Mouse (Mus musculus) natural killer cell, adult 2 months (primary cell): ENCODE results near the gene Atp2b2.

ENCODE experiments used
- DNase-seq, 2 experiments: peaks; one replicate each; pipeline ENCODE4 v3.0.0; 2022; ENCODE audit warnings: low spot score in 2 of 2

The Atp2b2 gene

DNA sequence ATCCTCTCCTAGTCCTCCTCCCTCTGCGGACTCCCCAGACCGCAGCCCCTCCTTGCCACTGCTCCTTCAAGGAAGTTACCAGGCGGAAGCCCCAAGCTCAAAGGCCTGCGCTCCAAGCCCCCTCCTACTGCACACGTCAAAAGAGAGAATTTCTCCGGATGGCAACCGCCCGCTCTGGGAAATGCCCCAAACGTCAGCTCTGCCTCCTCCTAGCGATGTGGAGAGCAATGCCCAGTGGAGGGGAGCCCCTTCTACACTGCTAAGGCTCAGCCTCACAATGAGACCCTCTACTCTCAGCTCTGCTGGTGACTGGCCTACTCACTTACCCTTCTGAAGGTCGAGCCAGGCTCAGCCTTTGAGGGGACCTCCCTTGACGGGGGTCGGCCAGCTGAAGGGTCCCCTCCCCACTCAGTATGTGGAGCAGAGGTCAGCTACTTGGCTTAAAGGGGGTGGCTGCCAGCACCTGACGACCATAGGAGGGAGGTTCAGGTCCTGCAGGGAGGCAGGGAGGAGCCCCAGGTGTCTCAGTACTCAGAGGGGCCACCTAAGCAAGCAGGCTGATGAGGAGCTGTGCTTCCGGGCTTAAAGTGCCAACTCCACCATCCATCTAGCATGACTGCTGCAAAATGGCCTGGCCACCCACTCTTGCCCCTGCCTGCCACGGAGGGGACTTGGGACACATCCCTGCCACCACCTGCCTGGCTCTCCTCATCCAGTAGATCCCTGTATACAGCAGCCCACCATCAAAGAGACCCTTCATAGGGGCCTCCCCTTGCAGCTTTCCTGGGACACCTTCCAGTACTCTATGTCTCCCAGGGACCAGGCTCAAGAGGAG lies 152.2 kb downstream of the Atp2b2 start:
- no peak for DNase-seq

DNA sequence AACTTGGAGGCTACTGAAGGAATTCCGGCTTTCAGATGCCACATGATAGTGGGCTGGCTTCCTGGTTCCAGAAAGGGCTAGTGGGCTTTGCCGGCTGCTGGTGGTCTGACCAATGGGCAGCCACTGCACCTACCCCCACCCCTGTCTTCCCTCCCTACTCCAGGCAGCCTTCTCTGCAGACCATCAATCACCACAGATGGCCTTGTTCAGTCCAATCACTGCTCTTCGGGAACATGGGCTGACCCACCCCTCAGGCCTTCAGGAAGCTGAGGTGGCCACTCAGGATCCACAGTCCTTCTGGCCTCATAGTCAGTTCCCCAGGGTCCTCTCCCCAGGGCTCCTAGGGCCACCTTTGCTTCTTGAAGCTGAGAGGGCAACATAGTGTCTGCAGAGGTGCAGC lies 153.2 kb downstream of the Atp2b2 start:
- DNase-seq: no peak

DNA sequence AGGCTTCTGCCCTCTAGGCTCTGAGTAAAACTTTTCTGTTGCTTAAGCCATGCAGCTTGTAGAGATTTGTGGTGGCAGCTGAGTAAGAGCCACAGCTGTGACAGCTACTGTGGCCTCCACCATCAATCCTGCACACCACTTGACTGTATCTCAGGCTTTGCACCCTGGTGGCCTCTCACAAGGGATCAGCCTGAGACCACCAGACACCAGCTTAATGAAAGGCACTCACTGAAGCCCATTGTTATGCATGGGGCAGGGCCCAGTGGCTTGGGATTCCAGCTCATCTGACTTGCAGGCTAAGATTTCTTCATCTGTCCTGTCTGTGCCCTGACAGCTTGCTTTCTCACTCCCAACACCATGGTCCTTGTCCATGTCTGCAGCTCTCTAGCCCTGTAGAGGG lies 155.5 kb downstream of the Atp2b2 start:
- no peak for DNase-seq

DNA sequence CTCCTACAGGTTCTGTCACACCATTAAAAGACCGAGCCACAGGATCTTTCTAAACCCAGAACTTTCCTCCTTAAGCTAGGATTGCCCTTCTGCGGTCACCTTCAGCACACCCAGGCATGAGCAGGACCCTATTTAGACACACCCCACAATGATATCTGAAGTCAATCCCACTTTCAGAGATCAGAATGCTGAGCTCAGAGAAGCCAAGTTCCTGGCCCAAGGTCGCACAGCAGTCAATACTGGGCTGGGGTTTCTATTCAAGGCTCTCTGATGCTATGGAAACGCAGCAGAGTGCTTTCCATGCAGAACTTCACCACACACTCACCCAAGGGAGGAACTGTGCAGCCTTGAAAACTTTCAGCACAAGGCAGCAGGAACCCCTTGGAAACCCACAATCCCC lies 157.6 kb downstream of the Atp2b2 start:
- DNase-seq: no peak

DNA sequence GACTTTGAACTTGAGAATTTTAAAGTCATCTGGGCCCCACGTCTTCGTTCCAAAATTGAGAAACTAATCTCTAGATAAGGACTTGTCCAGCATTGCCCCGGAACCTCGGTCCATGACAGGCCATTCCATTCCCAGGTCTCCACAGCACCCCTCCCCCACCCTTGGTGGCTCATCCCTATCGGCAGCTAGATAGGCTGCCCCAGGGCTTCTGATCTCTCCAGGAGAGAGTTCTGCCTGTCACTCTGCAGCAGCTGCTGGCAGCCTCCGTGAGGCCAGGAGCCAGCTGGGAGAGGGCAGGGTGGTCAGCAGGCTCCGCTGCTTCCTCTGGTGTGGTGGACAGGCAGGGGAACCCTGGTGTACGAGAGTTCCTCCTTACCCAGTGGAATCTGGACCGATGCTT lies 159.2 kb downstream of the Atp2b2 start:
- no peak for DNase-seq

DNA sequence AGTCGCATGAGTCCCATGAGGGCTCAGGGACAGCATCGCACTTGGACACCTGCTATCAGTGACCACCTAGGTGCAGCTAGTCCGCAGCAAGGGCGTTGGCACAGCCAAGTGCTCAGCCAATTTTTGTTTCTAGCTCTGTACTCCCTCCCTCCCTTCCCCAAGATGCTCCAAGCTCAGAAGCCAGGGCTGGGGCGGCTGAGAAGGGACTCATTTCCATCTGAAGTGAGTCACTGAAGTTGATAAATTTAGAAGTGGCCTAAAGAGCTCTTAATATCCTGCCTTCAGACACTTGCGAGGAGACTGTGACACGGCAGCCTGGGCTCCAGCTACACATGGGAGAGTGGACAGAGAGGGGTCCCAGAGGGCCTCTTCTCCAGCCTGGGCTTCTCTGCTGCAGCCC lies 160.0 kb downstream of the Atp2b2 start:
- DNase-seq: no peak

DNA sequence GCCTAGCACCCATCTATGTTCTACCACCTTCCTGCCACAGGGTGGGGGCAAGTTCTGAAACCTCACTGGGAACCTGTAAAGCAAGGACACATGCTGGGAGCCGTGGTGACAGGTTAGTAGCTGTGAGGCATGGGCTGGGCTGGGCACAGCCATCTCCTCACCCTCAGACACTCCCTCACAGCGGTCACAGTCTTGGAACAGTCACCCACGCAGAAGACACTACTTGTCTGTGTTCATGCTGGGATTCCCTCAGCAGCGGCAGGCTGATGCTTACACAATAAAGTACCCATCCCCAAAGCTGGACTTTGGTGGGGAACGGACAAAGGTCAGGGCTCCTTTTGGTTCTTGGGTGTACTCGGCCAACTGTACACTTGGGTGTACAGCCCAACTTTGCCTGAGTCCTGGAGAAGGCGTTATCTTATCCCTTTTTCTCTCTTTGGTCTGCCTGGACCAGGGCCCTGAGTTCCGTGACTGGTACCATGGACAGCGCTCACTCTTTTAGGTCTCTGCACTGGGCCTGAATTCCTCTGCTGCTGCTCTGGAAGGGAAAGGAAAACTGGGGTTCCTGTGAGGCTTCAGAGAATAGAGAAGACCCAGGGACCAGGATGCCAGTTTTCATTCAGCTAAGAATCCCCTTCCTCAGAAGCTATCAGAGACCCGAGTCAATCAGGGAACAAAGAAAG lies 160.7 kb downstream of the Atp2b2 start:
- no peak for DNase-seq

DNA sequence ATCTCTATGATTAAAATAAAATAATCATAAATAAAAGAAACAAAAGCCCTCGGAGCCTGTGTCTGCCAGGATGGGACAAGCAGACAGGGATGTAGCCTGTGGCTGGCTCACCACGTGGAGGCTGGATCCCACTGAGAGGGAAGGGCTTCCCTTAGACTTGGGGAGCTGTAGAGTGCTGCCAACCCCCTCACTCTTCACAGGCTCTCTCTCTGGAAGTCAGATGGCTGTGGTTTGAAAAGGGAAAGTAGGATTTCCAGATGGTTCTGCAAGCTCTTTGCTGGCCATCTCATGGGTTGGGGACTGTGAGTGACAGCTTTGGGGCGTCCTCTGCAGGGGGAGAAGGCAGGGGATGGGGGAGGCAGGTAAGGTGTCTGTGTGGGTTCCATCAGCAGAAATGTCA lies 163.0 kb downstream of the Atp2b2 start:
- no peak for DNase-seq

DNA sequence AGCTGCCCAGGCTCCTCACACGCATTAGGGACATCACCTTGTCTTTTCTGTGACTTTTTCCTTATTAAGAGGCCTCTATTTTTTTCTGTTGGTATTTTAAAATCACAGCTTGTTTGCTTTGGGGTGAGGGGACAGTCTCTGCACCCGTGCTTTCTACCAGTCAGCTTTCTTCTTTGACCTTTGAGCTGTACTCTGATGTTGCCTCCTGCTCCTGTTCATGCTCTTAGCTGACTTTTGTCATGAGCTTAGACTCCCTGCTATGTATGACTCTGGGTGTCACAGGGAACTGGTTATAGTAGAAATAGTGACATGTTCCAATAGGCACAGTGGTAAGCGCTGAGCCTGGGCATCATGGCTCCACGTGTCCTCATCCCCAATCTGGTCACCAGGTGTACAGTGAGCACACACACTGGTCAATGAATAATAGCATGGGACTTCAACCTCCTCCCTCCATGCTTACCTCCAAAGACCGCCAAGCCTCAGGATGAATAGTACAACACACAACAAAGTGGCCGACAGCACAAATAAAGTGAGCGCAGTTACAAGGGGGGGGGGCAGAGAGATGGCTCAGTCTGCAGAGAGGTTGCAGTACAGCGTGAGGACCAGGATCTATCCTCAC lies 163.8 kb downstream of the Atp2b2 start:
- DNase-seq: no peak

DNA sequence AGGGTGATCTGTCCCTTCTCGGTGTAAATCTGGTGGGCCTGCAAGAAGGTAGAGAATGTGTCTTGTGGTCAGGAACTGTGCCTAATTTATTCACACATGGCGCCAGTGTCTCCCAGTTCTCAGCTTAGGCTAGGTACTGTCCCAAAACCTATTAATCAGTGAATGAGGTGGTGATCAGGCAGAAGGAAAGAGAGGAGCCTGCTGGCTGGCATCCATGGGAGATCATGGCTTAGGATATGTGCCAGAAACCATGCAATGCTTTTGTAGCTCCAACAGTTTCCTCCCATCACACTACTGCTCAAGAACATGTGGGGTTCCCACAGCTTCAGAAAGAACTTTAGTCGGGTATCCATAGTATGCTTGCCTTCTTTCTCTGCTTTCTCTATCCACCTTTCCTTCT lies 165.8 kb downstream of the Atp2b2 start:
- no peak for DNase-seq

DNA sequence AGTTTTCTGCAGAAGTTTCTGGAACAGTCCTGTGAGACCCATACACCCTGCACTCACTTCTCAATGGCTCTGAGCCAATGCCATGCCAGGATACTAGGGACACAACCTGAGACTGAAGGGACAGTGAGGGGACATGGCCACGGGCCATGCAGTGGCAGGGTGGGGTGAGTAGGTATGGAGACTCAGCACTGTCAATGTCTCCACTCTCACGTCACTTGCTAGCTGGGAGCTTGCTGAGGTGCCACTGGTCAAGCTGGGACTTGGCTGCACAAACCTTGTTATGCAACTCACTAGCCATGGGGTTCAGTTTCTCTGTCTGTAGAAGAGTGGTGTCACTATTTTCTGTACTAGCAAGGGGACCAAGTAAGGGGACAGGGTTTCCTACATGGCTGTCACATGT lies 167.2 kb downstream of the Atp2b2 start:
- DNase-seq: no peak

DNA sequence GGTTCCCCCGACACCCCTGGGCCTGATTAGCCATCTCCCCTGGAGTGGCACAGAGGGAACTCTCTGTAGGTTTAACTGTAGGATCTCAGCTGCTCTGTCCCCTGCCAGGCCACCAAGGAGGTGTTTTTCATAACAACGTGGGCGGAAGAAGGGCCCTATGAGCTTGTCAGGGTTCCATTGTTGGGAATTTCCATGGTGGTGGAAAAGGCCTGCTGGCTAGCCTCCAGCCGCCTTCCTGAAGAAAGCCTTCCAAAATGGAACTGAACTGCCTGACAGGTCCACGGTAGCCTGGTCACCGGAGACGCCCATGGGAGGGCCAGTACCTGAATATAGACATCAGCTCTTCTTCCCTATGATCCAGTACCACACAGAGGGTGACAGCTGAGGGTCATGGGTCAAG lies 169.8 kb downstream of the Atp2b2 start:
- DNase-seq: no peak

DNA sequence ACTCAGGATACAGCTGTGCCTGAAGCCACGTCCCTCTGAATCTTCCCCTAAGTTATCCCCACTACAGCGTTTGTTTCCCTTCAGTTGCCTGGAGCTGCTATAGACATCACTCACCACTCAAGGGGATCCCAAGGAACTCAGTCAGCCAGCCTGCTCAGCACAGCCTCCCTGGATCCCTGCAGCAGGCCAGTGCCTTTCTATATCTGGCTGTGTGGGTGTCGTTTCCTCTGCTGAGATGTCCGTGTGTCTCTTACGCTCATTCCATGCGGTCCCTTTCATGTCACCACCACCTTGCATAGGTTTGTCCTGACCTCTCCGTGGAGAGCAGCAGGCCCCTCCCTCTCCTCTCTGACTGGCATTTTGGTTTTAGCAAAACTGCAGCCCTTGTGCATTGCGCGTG lies 171.6 kb downstream of the Atp2b2 start:
- DNase-seq: no peak

DNA sequence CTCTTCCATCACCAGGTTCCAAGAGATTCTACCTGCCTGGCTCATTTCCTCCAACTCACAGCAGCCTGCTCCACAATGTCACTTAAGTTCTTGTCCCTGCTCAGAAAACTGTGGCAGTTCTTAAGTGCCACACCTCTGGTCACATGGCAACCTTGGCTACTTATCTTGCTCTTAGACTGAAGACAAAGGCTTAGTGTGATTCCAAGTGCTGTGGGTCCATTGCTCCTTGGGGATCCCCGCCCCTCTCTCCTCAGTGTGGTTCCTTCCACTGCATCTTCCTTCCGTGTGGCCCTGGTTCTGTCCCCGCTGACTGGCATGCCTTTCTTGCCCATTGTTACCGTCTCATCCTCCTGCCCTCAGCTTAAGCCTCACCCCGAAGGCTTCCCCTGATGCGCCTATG lies 173.9 kb downstream of the Atp2b2 start:
- no peak for DNase-seq

DNA sequence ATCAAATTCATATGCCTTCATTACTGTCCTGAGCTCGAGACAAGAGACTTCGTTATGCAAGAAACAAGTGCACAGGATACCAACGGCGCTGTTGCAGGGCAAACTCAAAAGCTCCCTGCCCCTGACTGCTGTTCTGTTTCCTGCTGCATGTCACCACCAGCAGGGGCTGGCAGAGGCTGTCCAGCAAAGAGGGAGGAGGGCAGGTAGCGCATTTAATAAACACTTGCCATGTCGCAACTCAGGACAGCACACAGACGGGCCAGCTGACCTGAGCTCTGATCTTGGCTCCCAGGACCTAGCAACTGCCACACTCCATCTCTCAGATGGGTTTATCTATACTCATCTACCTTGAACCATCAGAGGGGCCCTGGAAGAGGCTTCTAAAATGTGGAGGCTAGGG lies 176.7 kb downstream of the Atp2b2 start:
- DNase-seq: no peak

DNA sequence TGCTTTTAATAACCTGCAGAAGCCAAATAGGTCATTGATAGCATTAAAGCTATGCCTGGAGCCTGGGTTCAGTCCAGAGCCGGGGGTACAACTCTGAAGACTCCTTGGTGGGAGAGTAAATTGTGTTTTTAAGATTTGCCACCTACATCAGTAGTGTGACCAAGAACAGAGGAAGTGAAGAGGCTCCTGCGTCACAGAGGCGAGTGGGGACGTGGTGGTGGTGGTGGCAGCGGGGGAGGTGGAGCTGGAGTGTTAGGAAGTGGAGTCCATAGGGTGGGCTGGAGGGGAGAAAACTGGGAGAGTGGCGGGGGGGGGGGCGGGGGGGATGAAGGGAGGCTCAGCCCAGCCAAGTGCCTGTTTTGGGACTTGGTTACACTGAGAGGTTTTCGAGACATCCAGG lies 177.6 kb downstream of the Atp2b2 start:
- DNase-seq: peak; percentile 5 to 47

DNA sequence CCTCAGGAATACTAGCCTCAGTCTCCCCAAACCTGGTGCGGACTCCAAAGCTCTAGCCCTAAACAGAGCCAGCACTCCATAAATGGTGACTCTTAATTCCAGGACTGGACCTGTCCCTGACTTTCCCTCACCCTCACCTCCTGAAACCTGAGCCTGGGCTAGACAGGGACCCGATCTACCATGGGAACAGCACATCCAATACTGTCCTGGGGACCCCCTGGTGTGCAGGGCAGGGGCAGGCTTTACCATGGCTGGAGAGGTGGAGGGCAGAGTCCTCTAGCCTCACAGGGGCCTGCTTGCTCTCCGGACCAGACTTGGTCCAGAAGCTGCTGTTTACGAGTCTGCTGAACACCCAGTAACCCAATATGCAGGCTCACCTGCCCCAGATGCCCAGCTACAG lies 179.5 kb downstream of the Atp2b2 start:
- no peak for DNase-seq

DNA sequence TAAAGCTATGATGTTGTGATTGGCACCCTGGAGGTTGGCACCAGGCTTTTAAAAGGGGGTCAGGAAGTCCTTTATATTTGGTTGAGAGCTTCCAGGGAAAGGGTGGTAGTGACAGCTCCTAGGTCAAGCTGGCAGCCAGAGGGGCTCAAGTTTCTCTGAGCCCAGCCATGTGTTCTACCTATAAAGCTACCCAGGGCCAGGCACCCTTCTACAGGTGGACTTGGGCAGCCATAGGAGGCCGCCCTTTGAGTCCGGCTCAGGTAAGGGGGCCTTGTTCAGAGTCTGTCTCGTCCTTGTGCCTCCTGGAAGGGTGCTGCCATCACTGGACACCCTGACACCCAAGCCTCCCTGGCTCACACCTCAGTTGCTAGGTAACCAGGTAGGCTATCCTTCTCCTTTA lies 180.5 kb downstream of the Atp2b2 start:
- DNase-seq: no peak

DNA sequence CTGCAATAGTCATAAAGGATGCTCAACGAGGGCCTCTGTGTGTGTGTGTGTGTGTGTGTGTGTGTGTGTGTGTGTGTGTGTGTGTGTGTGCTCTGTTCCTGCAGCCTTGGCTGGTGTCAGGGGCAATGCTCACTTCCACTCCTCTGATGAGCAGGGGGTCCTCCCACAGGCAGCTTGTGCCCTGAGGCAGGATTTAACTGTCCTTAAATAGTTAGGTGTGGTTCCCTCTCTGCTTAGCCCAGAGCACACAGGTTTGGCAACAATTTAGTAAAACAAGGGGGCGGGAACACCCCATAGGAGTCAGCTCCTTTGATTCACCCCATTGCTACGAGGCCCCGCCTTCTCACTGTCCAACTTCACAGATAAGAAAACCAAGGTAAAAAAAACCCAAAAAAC lies 181.0 kb downstream of the Atp2b2 start:
- DNase-seq: no peak

DNA sequence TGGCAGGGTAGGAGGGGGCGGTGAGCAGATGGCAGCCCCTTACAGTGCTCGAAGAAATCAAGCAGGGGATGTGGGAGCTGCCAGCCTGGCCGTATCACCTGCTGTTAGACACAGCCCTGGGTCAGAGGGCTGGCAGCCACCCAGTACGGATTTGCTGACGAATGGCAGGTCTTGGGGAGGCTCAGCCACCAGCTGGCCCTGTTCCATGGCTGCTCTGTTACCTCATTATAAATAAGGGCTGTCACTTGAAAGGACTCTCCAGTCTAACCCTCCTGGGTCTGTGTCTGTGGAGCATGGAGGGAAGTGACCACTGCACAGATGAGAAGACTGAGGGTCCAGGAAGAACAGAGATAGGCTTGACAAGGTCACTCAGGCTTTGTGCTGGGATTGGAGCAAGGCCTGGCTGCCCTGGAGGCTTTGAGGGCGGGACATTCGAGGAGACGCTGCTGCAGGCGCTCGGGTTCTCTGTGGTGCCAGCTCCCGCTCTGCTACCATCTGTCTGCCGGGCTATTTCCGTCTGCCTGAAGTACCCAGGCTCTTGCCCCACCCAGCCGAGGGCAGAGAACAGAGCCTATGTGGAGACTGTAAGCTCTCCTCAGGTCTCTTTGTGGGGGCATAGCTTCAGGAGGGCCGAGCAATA lies 181.6 kb downstream of the Atp2b2 start:
- DNase-seq: no peak

DNA sequence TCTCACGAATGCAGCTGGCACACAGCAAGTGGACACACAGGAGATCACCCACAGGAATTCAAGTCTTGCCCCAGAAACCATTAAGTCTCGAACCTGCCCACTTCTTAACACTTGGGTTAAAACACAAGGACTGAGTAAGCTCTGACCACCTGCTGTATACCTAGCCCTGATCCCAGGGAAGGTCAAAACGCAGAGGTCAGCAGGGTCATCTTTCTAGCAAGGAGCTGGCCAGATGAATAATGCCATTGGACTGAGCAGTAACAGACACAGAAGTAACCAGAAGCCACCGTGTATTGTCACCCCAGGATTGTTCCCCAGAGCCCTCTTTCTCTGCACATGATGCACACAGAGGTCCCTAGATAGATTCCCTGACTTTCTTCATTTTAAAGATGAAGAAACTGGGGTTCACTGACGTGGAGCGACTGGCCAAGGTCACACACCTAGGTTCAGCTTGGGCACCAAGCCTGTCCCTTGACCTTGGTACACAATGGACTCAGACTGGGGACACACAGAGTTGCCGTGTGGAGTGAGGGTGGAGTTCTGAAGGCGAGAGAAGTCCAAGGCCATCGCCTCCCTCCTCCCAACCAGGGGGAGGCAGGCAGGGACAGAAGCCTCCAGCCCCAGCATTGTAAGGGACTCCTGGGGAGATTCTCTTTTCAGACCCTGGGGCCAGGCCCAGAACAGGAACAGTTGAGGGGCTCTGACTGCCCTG lies 182.2 kb downstream of the Atp2b2 start:
- DNase-seq: no peak

DNA sequence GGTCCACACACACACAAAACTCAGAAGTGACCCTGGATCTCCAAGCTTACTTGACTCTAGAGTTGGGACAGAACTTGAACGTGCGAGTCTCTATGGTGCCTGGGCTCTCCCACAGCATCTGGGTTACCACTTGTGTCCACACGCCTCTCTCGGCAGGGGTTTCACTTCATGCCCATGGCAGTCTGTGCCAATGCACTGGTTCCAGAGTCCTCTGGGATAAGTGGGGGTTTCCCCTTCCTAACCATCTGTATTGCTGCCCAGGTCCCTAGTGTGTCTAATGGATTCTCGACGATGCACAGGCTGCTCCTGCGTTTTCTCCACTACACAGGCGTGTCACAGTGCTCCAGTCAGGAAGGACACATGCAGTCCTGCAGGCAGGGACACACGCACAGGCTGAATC lies 184.1 kb downstream of the Atp2b2 start:
- no peak for DNase-seq
